Mouse (Mus musculus): ENCODE measurements at regions not wholly inside any gene's neighbourhood (a gene's known extent, or its start where the extent isn't known, plus 50 kb on each side); places are given as distances from the start of the nearest gene placed in this dataset.
"Not testable (repeated sequence)": the region's sequence is repeated elsewhere in the genome, so short reads cannot be mapped to it uniquely, and the experiment has no call there.

GRCm38 (mm10) chr16:55578686-55579085, 260.0 kb downstream of the Nfkbiz start:
- DNase-seq: peak; percentile 18

- DNase-seq: not testable (repeated sequence)
Measured at GRCm38 (mm10) chr16:55575609-55576283, 263.0 kb downstream of the Nfkbiz start.

GRCm38 (mm10) chr16:55571106-55571505, 267.6 kb downstream of the Nfkbiz start:
- peak; percentile 25 for DNase-seq

GRCm38 (mm10) chr16:55570097-55570496, 268.6 kb downstream of the Nfkbiz start:
- DNase-seq: no peak

- no peak for DNase-seq
Measured at GRCm38 (mm10) chr16:55555821-55556535, 258.2 kb upstream of the Zpld1 start.

- no peak for DNase-seq
Measured at GRCm38 (mm10) chr16:55555224-55555623, 257.4 kb upstream of the Zpld1 start.

GRCm38 (mm10) chr16:55553896-55554295, 256.1 kb upstream of the Zpld1 start:
- no peak for DNase-seq

- no peak for DNase-seq
Measured at GRCm38 (mm10) chr16:55551348-55551747, 253.6 kb upstream of the Zpld1 start.

- DNase-seq: no peak
Measured at GRCm38 (mm10) chr16:55550649-55551312, 253.0 kb upstream of the Zpld1 start.

GRCm38 (mm10) chr16:55547095-55547494, 249.3 kb upstream of the Zpld1 start:
- no peak for DNase-seq

- no peak for DNase-seq
Measured at GRCm38 (mm10) chr16:55540336-55541015, 242.7 kb upstream of the Zpld1 start.

- no peak for DNase-seq
Measured at GRCm38 (mm10) chr16:55539179-55539578, 241.4 kb upstream of the Zpld1 start.

- no peak for DNase-seq
Measured at GRCm38 (mm10) chr16:55537548-55537947, 239.8 kb upstream of the Zpld1 start.

GRCm38 (mm10) chr16:55532686-55533085, 234.9 kb upstream of the Zpld1 start:
- DNase-seq: no peak

GRCm38 (mm10) chr16:55530844-55531243, 233.1 kb upstream of the Zpld1 start:
- DNase-seq: no peak

GRCm38 (mm10) chr16:55527680-55528079, 229.9 kb upstream of the Zpld1 start:
- DNase-seq: peak; percentile 17

- DNase-seq: no peak
Measured at GRCm38 (mm10) chr16:55526230-55526842, 228.6 kb upstream of the Zpld1 start.

GRCm38 (mm10) chr16:55523264-55523663, 225.5 kb upstream of the Zpld1 start:
- no peak for DNase-seq

GRCm38 (mm10) chr16:55522283-55522682, 224.5 kb upstream of the Zpld1 start:
- no peak for DNase-seq

GRCm38 (mm10) chr16:55521421-55521971, 223.7 kb upstream of the Zpld1 start:
- peak; percentile 23 for DNase-seq

- DNase-seq: no peak
Measured at GRCm38 (mm10) chr16:55520077-55520476, 222.3 kb upstream of the Zpld1 start.

- DNase-seq: peak; percentile 40
Measured at GRCm38 (mm10) chr16:55519646-55520045, 221.9 kb upstream of the Zpld1 start.

GRCm38 (mm10) chr16:55516994-55517393, 219.2 kb upstream of the Zpld1 start:
- no peak for DNase-seq

Measured in kidney, adult 11 months (tissue).